Mouse (Mus musculus): Measurements from ENCODE around the gene Tecta.

DNA sequence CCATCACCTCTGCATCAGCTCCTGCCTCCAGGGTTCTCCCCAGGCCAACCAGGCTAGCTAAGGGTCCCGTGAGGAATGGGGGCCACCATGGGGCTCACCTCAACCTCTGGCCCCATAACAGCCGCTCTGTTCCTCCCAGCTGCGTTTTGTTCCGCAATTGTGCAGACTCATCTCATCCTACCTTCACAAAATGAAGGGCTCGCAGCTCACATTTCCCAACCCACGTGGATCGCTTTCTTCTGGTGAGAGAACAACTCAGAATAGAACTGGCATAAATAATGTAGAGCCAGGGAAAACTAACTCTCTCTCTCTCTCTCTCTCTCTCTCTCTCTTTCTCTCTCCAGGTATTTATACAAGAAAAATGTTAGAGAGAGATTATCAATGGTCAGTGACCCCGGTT is 76.5 kb downstream of the Tecta start:
- no peak for TF ChIP-seq CTCF (IDR thresholded peaks at IDR 0.05; ENCODE audit: low read depth, low read length)
- no peak for TF ChIP-seq POLR2A (IDR thresholded peaks at IDR 0.05; ENCODE audit: insufficient read depth, low read length)
